In the genomic region with DNA sequence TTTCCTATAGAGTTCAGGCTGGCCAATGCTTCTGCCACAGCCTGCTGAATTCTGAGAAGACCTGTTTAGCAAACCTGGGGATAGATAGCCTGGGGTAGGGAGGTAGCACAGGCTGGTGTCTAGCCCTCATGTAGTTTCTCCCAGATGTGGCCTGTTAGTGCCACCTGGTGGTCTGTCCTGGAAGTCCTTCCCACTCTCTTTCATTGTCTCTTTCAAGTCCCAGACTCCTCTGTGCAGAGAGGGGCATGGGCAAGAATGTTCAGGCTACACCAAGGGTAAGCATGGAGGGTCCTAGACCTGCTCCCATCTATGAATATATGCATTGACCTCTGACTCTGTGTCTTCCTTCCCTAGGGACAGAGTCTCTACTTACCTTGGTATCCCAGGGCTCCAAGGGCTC, we compare ENCODE assay signal across 7 mouse cellular contexts. TPM values are rescaled to one million over a fixed set of nuclear protein-coding genes. Genes with fewer than 3 reads are reported as not detected.
A peak's percentile ranks its signal among the peaks of the same experiment; 100 is the strongest.
DNase-seq lines count a peak whose midpoint lies in the region; ATAC-seq lines count a peak whose summit lies in the region.

No protein-coding gene starts in this region.

- no peak overlapping the region for H3K4me3 ChIP-seq in intestine, embryonic 16.5 days (ENCODE audit: low read length)
- no peak overlapping the region for H3K4me3 ChIP-seq in midbrain, embryonic 12.5 days

- ATAC-seq in activated CD4-positive, CD25-positive, alpha-beta regulatory T cell, adult 4 months, result peak; percentile 86
- peak; percentile 66 for ATAC-seq in intestine, embryonic 16.5 days
- ATAC-seq in midbrain, embryonic 12.5 days (ENCODE audit: low FRiP score, low read depth), result peak; percentile 77

- H3K27me3 ChIP-seq in intestine, embryonic 16.5 days (replicated peaks; ENCODE audit: control insufficient read depth, insufficient read depth, low read length), result no peaks in the 10 kb centered on the region
- H3K27me3 ChIP-seq in midbrain, embryonic 12.5 days, result peaks cover 5% of the 10 kb centered on the region; the same call in 1 of the 2 replicates

- intact Hi-C loops in left cerebral cortex, postnatal 36 days (cut with DNase I), result no loop called here

- H3K36me3 ChIP-seq in intestine, embryonic 16.5 days (ENCODE audit: control insufficient read depth, insufficient read depth, low read length), result no peaks in the 10 kb centered on the region
- no peaks in the 10 kb centered on the region for H3K36me3 ChIP-seq in midbrain, embryonic 12.5 days

- H3K27ac ChIP-seq in intestine, embryonic 16.5 days (ENCODE audit: low read length), result no peak overlapping the region
- H3K27ac ChIP-seq in midbrain, embryonic 12.5 days (replicated peaks), result no peak overlapping the region

- peak; percentile 72 to 79 for DNase-seq in cerebellum, postnatal 36 days
- DNase-seq in gastrocnemius, adult 8-10 months (ENCODE audit: low spot score in 2 of 2), result peak; percentile 52
- DNase-seq in left cerebral cortex, postnatal 36 days (ENCODE audit: low spot score in 2 of 2), result peak; percentile 43 to 69
- DNase-seq in skeletal muscle tissue, adult 2 months (ENCODE audit: low read depth, low spot score), result peak; percentile 47

- no peaks in the 10 kb centered on the region for H3K9me3 ChIP-seq in intestine, embryonic 16.5 days (ENCODE audit: control insufficient read depth, low read length)
- no peaks in the 10 kb centered on the region for H3K9me3 ChIP-seq in midbrain, embryonic 12.5 days

- H3K4me1 ChIP-seq in intestine, embryonic 16.5 days (ENCODE audit: control insufficient read depth, insufficient read depth, low read length), result peaks cover 2% of the 10 kb centered on the region; the same call in 1 of the 2 replicates
- no peaks in the 10 kb centered on the region for H3K4me1 ChIP-seq in midbrain, embryonic 12.5 days

- no peak overlapping the region for H3K9ac ChIP-seq in intestine, embryonic 16.5 days (ENCODE audit: low read depth, low read length)
- H3K9ac ChIP-seq in midbrain, embryonic 12.5 days (replicated peaks), result no peak overlapping the region

- no peak overlapping the region for H3K4me2 ChIP-seq in intestine, embryonic 16.5 days (ENCODE audit: low read depth, low read length)
- no peak overlapping the region for H3K4me2 ChIP-seq in midbrain, embryonic 12.5 days (replicated peaks)

RNA-seq across cellular contexts. Expression of gene Limk1, which starts 15.8 kb away (rescaled TPM):
- 1 to 10 TPM; 3.8 to 4.2 TPM for polyA plus RNA-seq in activated CD4-positive, CD25-positive, alpha-beta regulatory T cell, adult 4 months (2017; shearing (Covaris generic))
- 1 to 10 TPM in 2 of 4 experiments, under 1 TPM in 2; 0.92 to 1.5 (median 1.2) TPM for total RNA-seq in gastrocnemius, adult 8-10 months (2022)
- polyA plus RNA-seq in intestine, embryonic 16.5 days (2015; fragmentation: Nextera tagmentation; extraction: Ambion mirVana), result 3.4 and 3.8 TPM in 2 replicates
- total RNA-seq in left cerebral cortex, postnatal 36 days (2021), result 10 to 100 TPM; 63.2 to 71.6 TPM
- polyA plus RNA-seq in midbrain, embryonic 12.5 days (2016; fragmentation: Nextera tagmentation; extraction: Ambion mirVana), result 16.7 and 17.7 TPM in 2 replicates

RNA-seq across cellular contexts. Expression of gene Eln, which starts 43.0 kb away (rescaled TPM):
- under 1 TPM in 1 of 2 experiments, not detected in 1; 0.15 TPM for polyA plus RNA-seq in activated CD4-positive, CD25-positive, alpha-beta regulatory T cell, adult 4 months (2017; shearing (Covaris generic))
- total RNA-seq in gastrocnemius, adult 8-10 months (2022), result 10 to 100 TPM in 1 of 4 experiments, 1 to 10 TPM in 3; 3.7 to 11.6 (median 8.5) TPM
- polyA plus RNA-seq in intestine, embryonic 16.5 days (2015; fragmentation: Nextera tagmentation; extraction: Ambion mirVana), result 50.5 and 65.8 TPM in 2 replicates
- 10 to 100 TPM; 11.6 to 17.0 TPM for total RNA-seq in left cerebral cortex, postnatal 36 days (2021)
- 3.8 and 4.0 TPM in 2 replicates for polyA plus RNA-seq in midbrain, embryonic 12.5 days (2016; fragmentation: Nextera tagmentation; extraction: Ambion mirVana)

Comparison
In these comparisons a context has a peak if more than half of its experiments do, and no peak if none do; other contexts are left out.
1. RNA of gene Eln, which starts 43.0 kb away (polyA plus RNA-seq): 50.5 to 65.8 TPM in intestine, embryonic 16.5 days; 3.8 to 4.0 TPM in midbrain, embryonic 12.5 days and 0.15 TPM in activated CD4-positive, CD25-positive, alpha-beta regulatory T cell, adult 4 months; every median in the first group is over 10 times any median in the second.
2. Peak in every context shown above with its lines, with median percentiles within 50 percentile points of each other: ATAC-seq and DNase-seq.